Mouse (Mus musculus) C2C12 (cell line): ENCODE data around the gene Zfp827.

Experiments
- CEBPB ChIP-seq: IDR thresholded peaks from one replicate; pipeline ENCODE4 v1.6.1; 2011; ENCODE audit warnings: low read depth, mild to moderate bottlenecking, control low read depth, moderate library complexity
- CTCF ChIP-seq: IDR thresholded peaks from one replicate; pipeline ENCODE4 v1.5.1; 2011; ENCODE audit not compliant: control insufficient read depth, insufficient read depth, insufficient read length
- FOSL1 ChIP-seq: IDR thresholded peaks from one replicate; pipeline ENCODE4 v1.8.0; 2011; ENCODE audit warnings: mild to moderate bottlenecking, low read length; ENCODE audit not compliant: poor library complexity, insufficient read depth, severe bottlenecking
- MAX ChIP-seq: IDR thresholded peaks from one replicate; pipeline ENCODE4 v1.6.1; 2011; ENCODE audit warnings: mild to moderate bottlenecking, control low read depth
- MYOD1 ChIP-seq: IDR thresholded peaks from one replicate; pipeline ENCODE4 v1.6.1; 2011; ENCODE audit warnings: low read depth; ENCODE audit not compliant: control insufficient read depth, insufficient read length
- MYOG ChIP-seq: IDR thresholded peaks from one replicate; pipeline ENCODE4 v1.6.1; 2011; ENCODE audit not compliant: control insufficient read depth, insufficient read length; ENCODE audit errors: extremely low read depth
- USF1 ChIP-seq: IDR thresholded peaks from one replicate; pipeline ENCODE4 v1.6.1; 2011; ENCODE audit warnings: low read depth, mild to moderate bottlenecking, control low read depth, moderate library complexity

- no peak for TF ChIP-seq CEBPB
- no peak for TF ChIP-seq CTCF
- TF ChIP-seq MAX: no peak
- TF ChIP-seq USF1: no peak
- no peak for TF ChIP-seq FOSL1
- no peak for TF ChIP-seq MYOG
- TF ChIP-seq MYOD1: no peak
These were observed 76.9 kb downstream of the Zfp827 start for GRCm38 (mm10) chr8:79105186-79105585.
